Mouse (Mus musculus): ENCODE measurements around the gene Masp2. TPM values are rescaled to one million over a fixed set of nuclear protein-coding genes. Genes with fewer than 3 reads are reported as not detected.

The Masp2 gene
- total RNA-seq, 2 experiments from 2014 or later: 3.8 to 5.4 TPM

GRCm38 (mm10) chr4:148604541-148605165 is 2.3 kb downstream of the Masp2 start:
- no peak overlapping the region for H3K4me3 ChIP-seq
- peak in 1 of 2 experiments; percentile 68 for DNase-seq (ENCODE audit: low spot score in 2 of 2)
- peak; percentile 87 for TF ChIP-seq CTCF (conservative IDR thresholded peaks at IDR 0.05)
- H3K27ac ChIP-seq: peak overlapping the region; percentile 88

GRCm38 (mm10) chr4:148607758-148608157 is 5.4 kb downstream of the Masp2 start:
- Histone ChIP-seq H3K27ac (0 out of 2 replicates have a peak overlapping the region, but pooled peaks have one; percentile 14), H3K4me3 (no peak overlapping the region)
- TF ChIP-seq CTCF (conservative IDR thresholded peaks at IDR 0.05): peak; percentile 97
- peak; percentile 66 to 83 for DNase-seq (ENCODE audit: low spot score in 2 of 2)

- Histone ChIP-seq H3K4me3 (no peak overlapping the region), H3K27ac (no peak overlapping the region)
- no peak for TF ChIP-seq CTCF (conservative IDR thresholded peaks at IDR 0.05)
- DNase-seq (ENCODE audit: low spot score in 2 of 2): no peak
Measured at GRCm38 (mm10) chr4:148609805-148610204, 7.5 kb downstream of the Masp2 start.

GRCm38 (mm10) chr4:148610631-148611364 is 8.4 kb downstream of the Masp2 start:
- Histone ChIP-seq H3K27ac (no peak overlapping the region), H3K4me3 (no peak overlapping the region)
- DNase-seq (ENCODE audit: low spot score in 2 of 2): no peak
- no peak for TF ChIP-seq CTCF (conservative IDR thresholded peaks at IDR 0.05)

- H3K27ac ChIP-seq: no peak overlapping the region
- TF ChIP-seq CTCF (conservative IDR thresholded peaks at IDR 0.05): no peak
- no peak for DNase-seq (ENCODE audit: low spot score in 2 of 2)
- no peak overlapping the region for H3K4me3 ChIP-seq
Measured at GRCm38 (mm10) chr4:148612557-148612956, 10.2 kb downstream of the Masp2 start.

GRCm38 (mm10) chr4:148613738-148614137 is 11.4 kb downstream of the Masp2 start:
- DNase-seq (ENCODE audit: low spot score in 2 of 2): no peak
- H3K27ac ChIP-seq: peak overlapping the region; percentile 11; the same call in 1 of the 2 replicates
- TF ChIP-seq CTCF (conservative IDR thresholded peaks at IDR 0.05): no peak
- H3K4me3 ChIP-seq: no peak overlapping the region

GRCm38 (mm10) chr4:148619805-148620204 is 17.5 kb downstream of the Masp2 start:
- TF ChIP-seq CTCF (conservative IDR thresholded peaks at IDR 0.05): no peak
- Histone ChIP-seq H3K4me3 (no peak overlapping the region), H3K27ac (no peak overlapping the region)
- DNase-seq (ENCODE audit: low spot score in 2 of 2): no peak

- no peak for TF ChIP-seq CTCF (conservative IDR thresholded peaks at IDR 0.05)
- H3K4me3 ChIP-seq: no peak overlapping the region
- H3K27ac ChIP-seq: no peak overlapping the region
- no peak for DNase-seq (ENCODE audit: low spot score in 2 of 2)
Measured at GRCm38 (mm10) chr4:148620718-148621117, 18.4 kb downstream of the Masp2 start.

GRCm38 (mm10) chr4:148622485-148622884 is 20.1 kb downstream of the Masp2 start:
- H3K27ac ChIP-seq: no peak overlapping the region
- no peak for DNase-seq (ENCODE audit: low spot score in 2 of 2)
- no peak overlapping the region for H3K4me3 ChIP-seq
- no peak for TF ChIP-seq CTCF (conservative IDR thresholded peaks at IDR 0.05)

GRCm38 (mm10) chr4:148623609-148624008 is 21.3 kb downstream of the Masp2 start:
- no peak for DNase-seq (ENCODE audit: low spot score in 2 of 2)
- Histone ChIP-seq H3K27ac (no peak overlapping the region), H3K4me3 (no peak overlapping the region)
- TF ChIP-seq CTCF (conservative IDR thresholded peaks at IDR 0.05): no peak

GRCm38 (mm10) chr4:148625010-148625409 is 22.7 kb downstream of the Masp2 start:
- TF ChIP-seq CTCF (conservative IDR thresholded peaks at IDR 0.05): no peak
- Histone ChIP-seq H3K27ac (no peak overlapping the region), H3K4me3 (peak overlapping the region; percentile 99)
- DNase-seq (ENCODE audit: low spot score in 2 of 2): no peak

GRCm38 (mm10) chr4:148625756-148626622 is 23.6 kb downstream of the Masp2 start:
- Histone ChIP-seq H3K27ac (peak overlapping the region; percentile 98), H3K4me3 (peak overlapping the region; percentile 99)
- TF ChIP-seq CTCF (conservative IDR thresholded peaks at IDR 0.05): no peak
- no peak for DNase-seq (ENCODE audit: low spot score in 2 of 2)

Measured in layer of hippocampus, adult 2 months (tissue).